Mouse (Mus musculus): ENCODE data around the gene C1qtnf7. TPM values are rescaled to one million over a fixed set of nuclear protein-coding genes. Genes with fewer than 3 reads are reported as not detected.

C1qtnf7 gene
- polyA plus RNA-seq (2015; fragmentation: Nextera tagmentation; extraction: Ambion mirVana) = 3.5 and 5.0 TPM in 2 replicates

GRCm38 (mm10) chr5:43515401-43515976 lies at the start of gene C1qtnf7:
C1qtnf7 (plus strand) TSS chr5:43515538.
- H3K4me1 ChIP-seq = peaks cover 23% of the 10 kb centered on the region
- H3K36me3 ChIP-seq = no peaks in the 10 kb centered on the region
- no peak within 1 kb of the TSS for H3K9ac ChIP-seq
- peak within 1 kb of the TSS; percentile 52 for H3K4me2 ChIP-seq
- peak within 1 kb of the TSS; percentile 26 for H3K4me3 ChIP-seq (replicated peaks)
- no peaks in the 10 kb centered on the region for H3K9me3 ChIP-seq (replicated peaks)
- H3K27ac ChIP-seq = peak within 1 kb of the TSS; percentile 42
- 11% methylated on average over 15 of the region's 15 CpGs for WGBS
- no peaks in the 10 kb centered on the region for H3K27me3 ChIP-seq
- peak; percentile 65 for ATAC-seq (replicated peaks; ENCODE audit: low FRiP score)

GRCm38 (mm10) chr5:43466762-43467161 lies 48.6 kb upstream of the C1qtnf7 start:
- ATAC-seq (replicated peaks; ENCODE audit: low FRiP score) = no peak
- no peaks in the 10 kb centered on the region for H3K9me3 ChIP-seq (replicated peaks)
- no peak overlapping the region for H3K4me3 ChIP-seq (replicated peaks)
- H3K27ac ChIP-seq = no peak overlapping the region
- H3K4me1 ChIP-seq = peaks cover 13% of the 10 kb centered on the region; the same call in 1 of the 2 replicates
- 86% methylated on average over 2 of the region's 2 CpGs for WGBS
- no peak overlapping the region for H3K4me2 ChIP-seq
- no peaks in the 10 kb centered on the region for H3K36me3 ChIP-seq
- no peak overlapping the region for H3K9ac ChIP-seq
- no peaks in the 10 kb centered on the region for H3K27me3 ChIP-seq

- Histone ChIP-seq H3K4me3 (replicated peaks) (no peak overlapping the region), H3K9ac (no peak overlapping the region), H3K4me2 (no peak overlapping the region), H3K9me3 (replicated peaks) (no peaks in the 10 kb centered on the region), H3K27ac (no peak overlapping the region), H3K4me1 (peaks cover 13% of the 10 kb centered on the region; the same call in 1 of the 2 replicates), H3K27me3 (no peaks in the 10 kb centered on the region), H3K36me3 (no peaks in the 10 kb centered on the region)
- WGBS = 79% methylated on average over 3 of the region's 3 CpGs
- no peak for ATAC-seq (replicated peaks; ENCODE audit: low FRiP score)
Observed at GRCm38 (mm10) chr5:43467214-43467613, 48.1 kb upstream of the C1qtnf7 start.

- H3K27ac ChIP-seq = no peak overlapping the region
- H3K4me3 ChIP-seq (replicated peaks) = no peak overlapping the region
- peaks cover 13% of the 10 kb centered on the region; the same call in 1 of the 2 replicates for H3K4me1 ChIP-seq
- no peaks in the 10 kb centered on the region for H3K36me3 ChIP-seq
- 25% methylated on average over 10 of the region's 10 CpGs for WGBS
- no peaks in the 10 kb centered on the region for H3K9me3 ChIP-seq (replicated peaks)
- H3K9ac ChIP-seq = no peak overlapping the region
- ATAC-seq (replicated peaks; ENCODE audit: low FRiP score) = peak; percentile 43; the same call in 1 of the 2 replicates
- no peaks in the 10 kb centered on the region for H3K27me3 ChIP-seq
- no peak overlapping the region for H3K4me2 ChIP-seq
Observed at GRCm38 (mm10) chr5:43468937-43469336, 46.4 kb upstream of the C1qtnf7 start.

GRCm38 (mm10) chr5:43477953-43478352 lies 37.4 kb upstream of the C1qtnf7 start:
- Histone ChIP-seq H3K9me3 (replicated peaks) (no peaks in the 10 kb centered on the region), H3K27ac (no peak overlapping the region), H3K27me3 (no peaks in the 10 kb centered on the region), H3K4me1 (no peaks in the 10 kb centered on the region), H3K4me2 (no peak overlapping the region), H3K36me3 (no peaks in the 10 kb centered on the region), H3K9ac (no peak overlapping the region), H3K4me3 (replicated peaks) (no peak overlapping the region)
- ATAC-seq (replicated peaks; ENCODE audit: low FRiP score) = no peak
- 72% methylated on average over 5 of the region's 5 CpGs for WGBS

GRCm38 (mm10) chr5:43480046-43480445 lies 35.3 kb upstream of the C1qtnf7 start:
- WGBS = 45% methylated on average over 3 of the region's 3 CpGs
- H3K9ac ChIP-seq = no peak overlapping the region

GRCm38 (mm10) chr5:43480786-43481185 lies 34.6 kb upstream of the C1qtnf7 start:
- 43% methylated on average over 2 of the region's 2 CpGs for WGBS
- Histone ChIP-seq H3K4me1 (no peaks in the 10 kb centered on the region), H3K27me3 (no peaks in the 10 kb centered on the region), H3K27ac (no peak overlapping the region), H3K36me3 (no peaks in the 10 kb centered on the region), H3K9me3 (replicated peaks) (no peaks in the 10 kb centered on the region), H3K9ac (no peak overlapping the region), H3K4me3 (replicated peaks) (no peak overlapping the region), H3K4me2 (no peak overlapping the region)
- ATAC-seq (replicated peaks; ENCODE audit: low FRiP score) = no peak

More at GRCm38 (mm10) chr5:43480046-43480445, 35.3 kb upstream of the C1qtnf7 start:
- H3K4me2 ChIP-seq = no peak overlapping the region
- H3K36me3 ChIP-seq = no peaks in the 10 kb centered on the region
- no peak for ATAC-seq (replicated peaks; ENCODE audit: low FRiP score)
- no peak overlapping the region for H3K4me3 ChIP-seq (replicated peaks)
- H3K4me1 ChIP-seq = no peaks in the 10 kb centered on the region
- H3K9me3 ChIP-seq (replicated peaks) = no peaks in the 10 kb centered on the region
- no peaks in the 10 kb centered on the region for H3K27me3 ChIP-seq
- H3K27ac ChIP-seq = no peak overlapping the region

GRCm38 (mm10) chr5:43481824-43482223 lies 33.5 kb upstream of the C1qtnf7 start:
- no peaks in the 10 kb centered on the region for H3K36me3 ChIP-seq
- no peak overlapping the region for H3K4me3 ChIP-seq (replicated peaks)
- no peak overlapping the region for H3K9ac ChIP-seq
- no peak for ATAC-seq (replicated peaks; ENCODE audit: low FRiP score)
- no peaks in the 10 kb centered on the region for H3K4me1 ChIP-seq
- no peaks in the 10 kb centered on the region for H3K9me3 ChIP-seq (replicated peaks)
- H3K4me2 ChIP-seq = no peak overlapping the region
- no peaks in the 10 kb centered on the region for H3K27me3 ChIP-seq
- no peak overlapping the region for H3K27ac ChIP-seq
- WGBS = 31% methylated on average over 2 of the region's 2 CpGs

GRCm38 (mm10) chr5:43501887-43502286 lies 13.5 kb upstream of the C1qtnf7 start:
- Histone ChIP-seq H3K27ac (no peak overlapping the region), H3K36me3 (no peaks in the 10 kb centered on the region), H3K9me3 (replicated peaks) (no peaks in the 10 kb centered on the region), H3K9ac (no peak overlapping the region), H3K4me1 (no peaks in the 10 kb centered on the region), H3K27me3 (no peaks in the 10 kb centered on the region), H3K4me2 (no peak overlapping the region), H3K4me3 (replicated peaks) (no peak overlapping the region)
- no peak for ATAC-seq (replicated peaks; ENCODE audit: low FRiP score)
- WGBS = 85% methylated on average over 1 of the region's 1 CpGs

- 59% methylated on average over 2 of the region's 2 CpGs for WGBS
Observed at GRCm38 (mm10) chr5:43504243-43504786, 11.0 kb upstream of the C1qtnf7 start.

GRCm38 (mm10) chr5:43508470-43508869 lies 6.9 kb upstream of the C1qtnf7 start:
- no peak overlapping the region for H3K4me2 ChIP-seq
- H3K9ac ChIP-seq = no peak overlapping the region
- no peak overlapping the region for H3K27ac ChIP-seq
- no peak overlapping the region for H3K4me3 ChIP-seq (replicated peaks)
- no peak for ATAC-seq (replicated peaks; ENCODE audit: low FRiP score)
- H3K4me1 ChIP-seq = 0 out of 2 replicates have a peak, but pooled peaks cover 3% of the 10 kb centered on the region
- H3K9me3 ChIP-seq (replicated peaks) = no peaks in the 10 kb centered on the region
- no peaks in the 10 kb centered on the region for H3K36me3 ChIP-seq
- no peaks in the 10 kb centered on the region for H3K27me3 ChIP-seq
- WGBS = 65% methylated on average over 2 of the region's 2 CpGs

More at GRCm38 (mm10) chr5:43504243-43504786, 11.0 kb upstream of the C1qtnf7 start:
- Histone ChIP-seq H3K4me2 (no peak overlapping the region), H3K27ac (no peak overlapping the region), H3K9me3 (replicated peaks) (no peaks in the 10 kb centered on the region), H3K27me3 (no peaks in the 10 kb centered on the region), H3K4me1 (no peaks in the 10 kb centered on the region), H3K36me3 (no peaks in the 10 kb centered on the region), H3K9ac (no peak overlapping the region), H3K4me3 (replicated peaks) (no peak overlapping the region)
- no peak for ATAC-seq (replicated peaks; ENCODE audit: low FRiP score)

- Histone ChIP-seq H3K9me3 (replicated peaks) (no peaks in the 10 kb centered on the region), H3K4me1 (0 out of 2 replicates have a peak, but pooled peaks cover 3% of the 10 kb centered on the region), H3K4me3 (replicated peaks) (no peak overlapping the region), H3K9ac (no peak overlapping the region), H3K4me2 (no peak overlapping the region), H3K27ac (no peak overlapping the region), H3K36me3 (no peaks in the 10 kb centered on the region), H3K27me3 (no peaks in the 10 kb centered on the region)
- 42% methylated on average over 1 of the region's 1 CpGs for WGBS
- ATAC-seq (replicated peaks; ENCODE audit: low FRiP score) = no peak
Observed at GRCm38 (mm10) chr5:43508892-43509291, 6.4 kb upstream of the C1qtnf7 start.

Measured in kidney, embryonic 15.5 days (tissue).